Mouse (Mus musculus): ENCODE results near the gene Pias3.

Pias3 gene

DNA sequence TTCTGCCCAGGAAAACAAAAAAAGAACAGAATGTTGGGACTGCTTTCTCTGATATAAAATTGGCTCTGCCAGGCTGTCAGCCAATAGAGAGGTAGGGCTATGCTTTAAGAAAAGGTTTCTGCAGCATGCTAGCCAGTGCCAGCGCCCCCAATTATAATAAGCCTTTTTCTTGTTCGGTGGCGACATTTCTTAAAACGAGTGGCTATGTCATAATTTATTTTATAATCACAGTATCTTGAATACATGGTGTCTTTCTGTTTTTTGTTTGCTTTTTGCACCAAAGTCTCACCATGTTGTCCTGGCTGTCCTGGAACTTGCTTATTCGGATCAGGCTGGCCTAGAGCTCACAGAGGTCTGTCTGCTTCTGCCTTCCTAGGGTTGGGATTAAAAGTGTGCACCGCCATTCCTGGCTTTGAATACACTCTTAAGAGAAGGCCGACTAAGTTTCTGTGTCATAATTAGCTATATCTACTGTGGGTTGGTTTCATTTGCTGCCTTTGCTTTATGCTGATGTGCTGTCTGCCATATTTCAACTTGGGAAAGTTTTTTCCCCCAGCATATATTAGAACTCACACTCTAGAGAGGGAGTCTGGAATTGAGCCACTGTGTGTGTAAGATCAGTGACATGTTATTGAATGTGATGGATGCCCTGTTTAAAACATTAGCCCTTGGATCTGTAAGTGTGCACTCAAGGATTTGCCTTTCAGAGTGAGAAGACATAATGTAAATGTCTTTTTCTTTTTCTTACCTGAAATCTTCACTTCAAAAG lies 32.6 kb downstream of the Pias3 start:
- peak; percentile 60 for DNase-seq (ENCODE audit: low read depth)

DNA sequence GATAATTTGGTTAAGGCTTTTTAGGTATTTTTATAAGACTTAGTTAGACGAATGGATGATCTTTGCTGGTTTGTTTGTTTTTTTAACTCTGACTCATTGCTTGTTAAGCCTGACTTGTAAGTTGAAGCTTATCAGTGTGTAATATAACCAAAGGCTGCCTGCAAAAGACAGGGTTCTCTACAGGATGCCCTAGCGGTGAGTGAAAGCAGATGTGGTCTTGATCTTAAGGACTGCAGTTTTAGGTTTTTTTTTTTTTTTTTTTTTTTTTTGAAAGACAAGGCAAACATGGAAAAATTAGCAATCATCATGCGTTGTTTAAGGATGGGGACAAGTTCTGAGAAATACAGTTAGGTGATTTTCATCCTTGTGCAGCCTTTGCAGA lies 33.2 kb downstream of the Pias3 start:
- peak; percentile 73 for DNase-seq (ENCODE audit: low read depth)

- no peak for DNase-seq (ENCODE audit: low read depth)
Measured at GRCm38 (mm10) chr3:96730785-96731184, 34.6 kb downstream of the Pias3 start.

DNA sequence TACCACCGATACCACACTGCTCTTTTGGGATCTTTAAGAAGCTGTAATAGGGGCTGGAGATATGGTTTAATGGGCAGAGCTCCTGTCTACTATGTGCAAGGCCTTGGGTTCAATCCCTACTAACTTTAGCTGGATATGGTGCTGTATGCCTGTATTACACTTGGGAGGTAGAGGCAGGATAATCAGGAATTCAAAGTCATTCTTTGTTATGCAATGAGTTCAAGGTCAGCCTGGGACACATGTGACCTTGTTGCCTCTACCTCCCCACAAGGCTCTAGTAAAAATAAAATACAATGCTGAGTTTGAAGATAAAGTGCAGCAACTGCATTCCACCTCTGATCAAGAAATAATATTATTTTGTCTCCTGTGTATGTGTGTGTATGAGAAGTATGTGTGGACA lies 37.8 kb downstream of the Pias3 start:
- no peak for DNase-seq (ENCODE audit: low read depth)

- no peak for DNase-seq (ENCODE audit: low read depth)
Measured at GRCm38 (mm10) chr3:96735200-96735599, 39.0 kb downstream of the Pias3 start.

GRCm38 (mm10) chr3:96737013-96737740 lies 41.0 kb downstream of the Pias3 start:
- no peak for DNase-seq (ENCODE audit: low read depth)

- peak; percentile 32 for DNase-seq (ENCODE audit: low read depth)
Measured at GRCm38 (mm10) chr3:96737995-96738394, 41.8 kb downstream of the Pias3 start.

GRCm38 (mm10) chr3:96740279-96740678 lies 44.1 kb downstream of the Pias3 start:
- DNase-seq (ENCODE audit: low read depth): peak; percentile 41

GRCm38 (mm10) chr3:96744348-96744747 lies 48.2 kb downstream of the Pias3 start:
- peak; percentile 63 for DNase-seq (ENCODE audit: low read depth)

GRCm38 (mm10) chr3:96746829-96747228 lies 50.6 kb downstream of the Pias3 start:
- no peak for DNase-seq (ENCODE audit: low read depth)
